Comparison of ENCODE assay signal across 20 mouse cellular contexts in genomic region chr1:153922571-153923021, GRCm38 (mm10). TPM values are rescaled to one million over a fixed set of nuclear protein-coding genes. Genes with fewer than 3 reads are reported as not detected.
DNase-seq lines count a peak whose midpoint lies in the region; ATAC-seq lines count a peak whose summit lies in the region.
"Had no signal": no experiment of that assay in that cellular context is flagged by ENCODE, and none has a peak within 500 bp of the region (broad histone marks: within the 10 kb centered on the region; RNA-seq: fewer than 3 reads in every experiment).

No protein-coding gene starts in this region.

- no peak overlapping the region for H3K9ac ChIP-seq in liver, embryonic 12.5 days
- H3K9ac ChIP-seq: forebrain, embryonic 15.5 days; hindbrain, embryonic 12.5 days; midbrain, embryonic 12.5 days had no signal

- H3K4me2 ChIP-seq in liver, embryonic 12.5 days: no peak overlapping the region
- H3K4me2 ChIP-seq: forebrain, embryonic 15.5 days; hindbrain, embryonic 12.5 days; midbrain, embryonic 12.5 days had no signal

- no peak overlapping the region for H3K27ac ChIP-seq in liver, embryonic 12.5 days
- H3K27ac ChIP-seq: forebrain, embryonic 15.5 days; hindbrain, embryonic 12.5 days; midbrain, embryonic 12.5 days had no signal

- no peaks in the 10 kb centered on the region for H3K9me3 ChIP-seq in liver, embryonic 12.5 days (replicated peaks)
- H3K9me3 ChIP-seq: forebrain, embryonic 15.5 days; G1E; hindbrain, embryonic 12.5 days; midbrain, embryonic 12.5 days had no signal

- H3K27me3 ChIP-seq in liver, embryonic 12.5 days (replicated peaks): no peaks in the 10 kb centered on the region
- H3K27me3 ChIP-seq: forebrain, embryonic 15.5 days; hindbrain, embryonic 12.5 days; midbrain, embryonic 12.5 days had no signal

- no peaks in the 10 kb centered on the region for H3K36me3 ChIP-seq in liver, embryonic 12.5 days
- H3K36me3 ChIP-seq: forebrain, embryonic 15.5 days; G1E; hindbrain, embryonic 12.5 days; midbrain, embryonic 12.5 days had no signal

- WGBS in liver, embryonic 12.5 days (ENCODE audit: insufficient replicate concordance): 36% methylated on average over 5 of the region's 5 CpGs

- DNase-seq in embryo, embryonic 10 days (ENCODE audit: low spot score): peak; percentile 17
- DNase-seq in embryo, embryonic 9.5 days (ENCODE audit: extremely low spot score): no peak
- peak; percentile 12 for DNase-seq in embryo, embryonic 10.5 days (ENCODE audit: low spot score)
- peak; percentile 84 to 85 for DNase-seq in heart, adult 9 months (ENCODE audit: low spot score in 2 of 2)
- peak; percentile 73 for DNase-seq in heart, postnatal 4 days
- DNase-seq in kidney, adult 18-20 months: no peak
- DNase-seq in testis, postnatal 14 days (ENCODE audit: low spot score): no peak
- DNase-seq: cerebellum, adult 11 months; kidney, adult 9 months; layer of hippocampus, adult 9-11 months had no signal

- no peak; the same call in 1 of the 2 replicates for ATAC-seq in liver, embryonic 12.5 days
- ATAC-seq: activated CD4-positive, CD25-positive, alpha-beta regulatory T cell, adult 4 months; forebrain, embryonic 15.5 days had no signal

- H3K4me1 ChIP-seq in liver, embryonic 12.5 days: no peaks in the 10 kb centered on the region
- H3K4me1 ChIP-seq: forebrain, embryonic 15.5 days; midbrain, embryonic 12.5 days had no signal

- no peak overlapping the region for H3K4me3 ChIP-seq in liver, embryonic 12.5 days
- H3K4me3 ChIP-seq: forebrain, embryonic 15.5 days; hindbrain, embryonic 12.5 days; midbrain, embryonic 12.5 days had no signal

RNA-seq across cellular contexts. Expression of gene Teddm2, which starts 22.6 kb away (rescaled TPM):
- under 1 TPM; 0.16 to 0.26 TPM for total RNA-seq in heart, postnatal 4 days (2021)
- polyA plus RNA-seq in liver, embryonic 12.5 days (2016; fragmentation: Nextera tagmentation; extraction: Ambion mirVana): 0.36 and 0.44 TPM in 2 replicates

RNA-seq across cellular contexts. Expression of gene Glul, which starts 22.9 kb away (rescaled TPM):
- total RNA-seq in heart, postnatal 4 days (2021): 100 to 1,000 TPM; 126 to 138 TPM
- 100 and 107 TPM in 2 replicates for polyA plus RNA-seq in liver, embryonic 12.5 days (2016; fragmentation: Nextera tagmentation; extraction: Ambion mirVana)

RNA-seq across cellular contexts. Expression of gene Teddm1a, which starts 31.1 kb away (rescaled TPM):
- not detected for total RNA-seq in heart, postnatal 4 days (2021)
- not detected in 2 replicates for polyA plus RNA-seq in liver, embryonic 12.5 days (2016; fragmentation: Nextera tagmentation; extraction: Ambion mirVana)
- total RNA-seq: liver, adult 2 months had no signal
- polyA plus RNA-seq: embryonic facial prominence, embryonic 14.5 days; forebrain, embryonic 15.5 days; G1E; hindbrain, embryonic 12.5 days; liver, adult 2 months; midbrain, embryonic 12.5 days; neural tube, embryonic 11.5 days; stomach, embryonic 14.5 days had no signal

RNA-seq across cellular contexts. Expression of gene Teddm1b, which starts 48.5 kb away (rescaled TPM):
- total RNA-seq in heart, postnatal 4 days (2021): not detected
- polyA plus RNA-seq in liver, embryonic 12.5 days (2016; fragmentation: Nextera tagmentation; extraction: Ambion mirVana): 0.25 and 0.26 TPM in 2 replicates
- polyA plus RNA-seq: G1E had no signal

Comparison
In these comparisons a context has a peak if more than half of its experiments do, and no peak if none do; other contexts are left out.
1. DNase-seq: peak in embryo, embryonic 10 days (single experiment), embryo, embryonic 10.5 days (single experiment), heart, adult 9 months (2 of 2) and heart, postnatal 4 days (single experiment); none in embryo, embryonic 9.5 days (single experiment), kidney, adult 18-20 months (single experiment) and testis, postnatal 14 days (single experiment).